ENCODE assay signal across 34 mouse cellular contexts in the genomic region with DNA sequence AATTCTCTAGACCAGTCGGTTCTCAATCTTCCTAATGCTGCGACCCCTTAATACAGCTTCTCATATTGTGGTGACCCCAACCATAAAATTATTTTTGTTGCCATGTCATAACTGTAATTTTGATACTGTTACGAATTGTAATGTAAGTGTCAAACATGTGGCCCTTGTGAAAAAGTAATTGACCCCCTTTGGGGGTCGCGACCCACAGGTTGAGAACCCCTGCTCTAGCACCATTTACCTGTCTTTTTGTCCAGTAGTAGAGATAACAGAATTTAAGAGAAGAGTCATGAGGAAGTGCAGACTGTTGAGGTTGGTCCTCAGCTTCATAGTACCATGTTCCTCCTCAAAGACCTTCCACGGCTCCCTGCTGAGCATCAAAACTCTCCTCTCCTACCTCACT. TPM values are rescaled to one million over a fixed set of nuclear protein-coding genes. Genes with fewer than 3 reads are reported as not detected.
"Had no signal": no experiment of that assay in that cellular context is flagged by ENCODE, and none has a peak within 500 bp of the region (broad histone marks: within the 10 kb centered on the region; RNA-seq: fewer than 3 reads in every experiment).

No protein-coding gene starts in this region.

- H3K9me3 ChIP-seq: limb, embryonic 10.5 days; limb, embryonic 12.5 days; limb, embryonic 13.5 days; limb, embryonic 15.5 days; liver, embryonic 12.5 days; liver, embryonic 13.5 days; liver, embryonic 15.5 days; lung, embryonic 15.5 days; midbrain, embryonic 10.5 days; midbrain, embryonic 12.5 days; midbrain, embryonic 13.5 days; midbrain, embryonic 15.5 days; neural tube, embryonic 12.5 days had no signal

- H3K4me3 ChIP-seq: limb, embryonic 10.5 days; limb, embryonic 12.5 days; limb, embryonic 13.5 days; limb, embryonic 15.5 days; liver, embryonic 12.5 days; liver, embryonic 13.5 days; liver, embryonic 15.5 days; lung, embryonic 15.5 days; megakaryocyte, embryonic 14.5 days; midbrain, embryonic 10.5 days; midbrain, embryonic 12.5 days; midbrain, embryonic 13.5 days; midbrain, embryonic 15.5 days; myocyte; neural tube, embryonic 12.5 days had no signal

- ATAC-seq: liver, embryonic 12.5 days; liver, postnatal 0 days; lung, postnatal 0 days; midbrain, embryonic 13.5 days; midbrain, embryonic 15.5 days; midbrain, embryonic 16.5 days had no signal

- H3K27me3 ChIP-seq: limb, embryonic 12.5 days; limb, embryonic 13.5 days; limb, embryonic 15.5 days; liver, embryonic 12.5 days; liver, embryonic 13.5 days; liver, embryonic 15.5 days; lung, embryonic 15.5 days; midbrain, embryonic 12.5 days; midbrain, embryonic 13.5 days; midbrain, embryonic 15.5 days; neural tube, embryonic 12.5 days had no signal

- DNase-seq: left cerebral cortex, postnatal 4 days; liver; liver, embryonic 13.5 days; liver, postnatal 0 days; lung, adult 18-20 months; lung, adult 2 months; lung, embryonic 14.5 days; lung, postnatal 10 days; lung, postnatal 14 days; lung, postnatal 36 days; lung, postnatal 4 days; midbrain, embryonic 14.5 days had no signal

- H3K36me3 ChIP-seq: limb, embryonic 10.5 days; limb, embryonic 12.5 days; limb, embryonic 13.5 days; limb, embryonic 15.5 days; liver, embryonic 12.5 days; liver, embryonic 13.5 days; liver, embryonic 15.5 days; lung, embryonic 15.5 days; midbrain, embryonic 10.5 days; midbrain, embryonic 12.5 days; midbrain, embryonic 13.5 days; midbrain, embryonic 15.5 days; neural tube, embryonic 12.5 days had no signal

- H3K9ac ChIP-seq: limb, embryonic 12.5 days; limb, embryonic 13.5 days; limb, embryonic 15.5 days; liver, embryonic 12.5 days; liver, embryonic 13.5 days; liver, embryonic 14.5 days; liver, embryonic 15.5 days; liver, postnatal 0 days; lung, embryonic 14.5 days; lung, embryonic 15.5 days; midbrain, embryonic 12.5 days; midbrain, embryonic 13.5 days; midbrain, embryonic 15.5 days; neural tube, embryonic 12.5 days had no signal

- H3K27ac ChIP-seq: limb, embryonic 10.5 days; limb, embryonic 12.5 days; limb, embryonic 13.5 days; limb, embryonic 15.5 days; liver, embryonic 12.5 days; liver, embryonic 13.5 days; liver, embryonic 14.5 days; liver, embryonic 15.5 days; lung, embryonic 15.5 days; macrophage; midbrain, embryonic 10.5 days; midbrain, embryonic 12.5 days; midbrain, embryonic 13.5 days; midbrain, embryonic 15.5 days; neural tube, embryonic 12.5 days had no signal

- H3K4me1 ChIP-seq: liver, embryonic 12.5 days; liver, embryonic 13.5 days; liver, embryonic 15.5 days; lung, embryonic 15.5 days; megakaryocyte, embryonic 14.5 days; neural tube, embryonic 12.5 days had no signal

- H3K4me2 ChIP-seq: limb, embryonic 12.5 days; limb, embryonic 13.5 days; limb, embryonic 15.5 days; liver, embryonic 11.5 days; liver, embryonic 12.5 days; liver, embryonic 13.5 days; liver, embryonic 15.5 days; lung, embryonic 14.5 days; lung, embryonic 15.5 days; midbrain, embryonic 11.5 days; midbrain, embryonic 12.5 days; midbrain, embryonic 13.5 days; midbrain, embryonic 15.5 days; neural tube, embryonic 12.5 days had no signal

RNA-seq across cellular contexts. Expression of a gene that starts 31.9 kb away (rescaled TPM):
- total RNA-seq: megakaryocyte progenitor cell, adult 5-6 weeks; megakaryocyte-erythroid progenitor cell, adult 5-6 weeks had no signal
